Mouse (Mus musculus) CH12.LX (cell line): ENCODE data around the gene Klri1. TPM values are rescaled to one million over a fixed set of nuclear protein-coding genes. Genes with fewer than 3 reads are reported as not detected.

Source experiments
- DNase-seq: peaks from one replicate; pipeline ENCODE4 v3.0.0-alpha.2; 2013; ENCODE audit errors: extremely low read depth
- H3K27ac ChIP-seq: 2 replicates; pipeline ENCODE4 v1.5.1; 2012; ENCODE audit warnings: low read depth, mild to moderate bottlenecking, control low read depth, moderate library complexity; ENCODE audit not compliant: insufficient read depth
- H3K27me3 ChIP-seq: replicated peaks from 2 replicates; pipeline ENCODE3; 2012; ENCODE audit warnings: inconsistent platforms
- H3K36me3 ChIP-seq, 2 experiments: replicated peaks in 1 of 2; 2 replicates each; pipeline versions ENCODE3 to v1.6.1; 2012; ENCODE audit warnings: inconsistent platforms in 1 of 2, low read length in 1 of 2, mild to moderate bottlenecking in 1 of 2, mixed read lengths in 1 of 2, moderate library complexity in 1 of 2; ENCODE audit not compliant: control insufficient read depth in 1 of 2, insufficient read depth in 1 of 2
- H3K4me1 ChIP-seq, 2 experiments: 2 replicates each; pipeline ENCODE4 v1.6.1; 2012; ENCODE audit warnings: inconsistent platforms in 1 of 2, moderate library complexity in 1 of 2; ENCODE audit not compliant: insufficient read depth in 2 of 2, control insufficient read depth in 1 of 2
- H3K4me2 ChIP-seq: 2 replicates; pipeline ENCODE4 v1.6.1; 2012; ENCODE audit warnings: low read depth, mild to moderate bottlenecking, control low read depth; ENCODE audit not compliant: poor library complexity, insufficient read depth, severe bottlenecking
- H3K4me3 ChIP-seq, 3 experiments: fragments of 150-350 bp in 1 of 3; sonication (generic) in 1 of 3; replicated peaks in 1 of 3; 2 replicates each; pipeline versions ENCODE3 to v1.5.1; 2011 to 2012; ENCODE audit warnings: low read depth in 2 of 3, low read length in 2 of 3, mild to moderate bottlenecking in 2 of 3, moderate library complexity in 2 of 3, control low read depth in 1 of 3, improper control_type of control experiment in 1 of 3, inconsistent platforms in 1 of 3, mixed read lengths in 1 of 3; ENCODE audit not compliant: poor library complexity in 1 of 3
- H3K79me2 ChIP-seq: replicated peaks from 2 replicates; pipeline ENCODE4 v1.6.1; 2012; ENCODE audit warnings: mild to moderate bottlenecking, moderate library complexity; ENCODE audit not compliant: control insufficient read depth, poor library complexity, insufficient read depth, severe bottlenecking; ENCODE audit errors: extremely low read depth
- H3K9ac ChIP-seq: 2 replicates; pipeline ENCODE4 v1.6.1; 2012; ENCODE audit warnings: low read depth, mild to moderate bottlenecking, control low read depth, moderate library complexity; ENCODE audit not compliant: insufficient read depth
- H3K9me3 ChIP-seq: replicated peaks from 2 replicates; pipeline ENCODE3; 2012; ENCODE audit warnings: low read length, inconsistent platforms, mixed read lengths
- CHD2 ChIP-seq: IDR thresholded peaks from 2 replicates; pipeline ENCODE4 v1.6.1; 2011; ENCODE audit warnings: low read length, improper control_type of control experiment
- CTCF ChIP-seq, 2 experiments: IDR thresholded peaks in 1 of 2; conservative IDR thresholded peaks in 1 of 2; 2 replicates each; pipeline ENCODE4 v1.5.1; 2011 to 2012; ENCODE audit warnings: low read depth in 2 of 2, low read length in 2 of 2, improper control_type of control experiment in 1 of 2, inconsistent platforms in 1 of 2, mild to moderate bottlenecking in 1 of 2, moderate library complexity in 1 of 2
- E2F4 ChIP-seq: IDR thresholded peaks from 2 replicates; pipeline ENCODE4 v1.6.1; 2011; ENCODE audit warnings: low read depth, low read length, improper control_type of control experiment; ENCODE audit not compliant: insufficient replicate concordance
- EP300 ChIP-seq: IDR thresholded peaks from 2 replicates; pipeline ENCODE4 v1.6.1; 2011; ENCODE audit warnings: low read length, improper control_type of control experiment
- ETS1 ChIP-seq: conservative IDR thresholded peaks from 2 replicates; pipeline ENCODE4 v1.6.1; 2012; ENCODE audit warnings: low read depth, mild to moderate bottlenecking, inconsistent platforms, low read length, improper control_type of control experiment, moderate library complexity
- HCFC1 ChIP-seq: IDR thresholded peaks from 2 replicates; pipeline ENCODE4 v1.6.1; 2012; ENCODE audit warnings: low read depth, mild to moderate bottlenecking, inconsistent platforms, low read length, improper control_type of control experiment
- IRF4 ChIP-seq: IDR thresholded peaks from 2 replicates; pipeline ENCODE4 v1.6.1; 2014; ENCODE audit warnings: low read depth, mild to moderate bottlenecking, inconsistent platforms, low read length, improper control_type of control experiment
- JUN ChIP-seq: IDR thresholded peaks from 2 replicates; pipeline ENCODE4 v1.6.1; 2011; ENCODE audit warnings: low read depth, mild to moderate bottlenecking, low read length, improper control_type of control experiment, moderate library complexity; ENCODE audit not compliant: insufficient read depth
- KAT2A ChIP-seq: IDR thresholded peaks from 2 replicates; pipeline ENCODE4 v1.6.1; 2012; ENCODE audit warnings: low read length, improper control_type of control experiment, inconsistent platforms; ENCODE audit not compliant: insufficient replicate concordance
- MAFK ChIP-seq: IDR thresholded peaks from 2 replicates; pipeline ENCODE4 v1.6.1; 2011; ENCODE audit warnings: low read length, improper control_type of control experiment; ENCODE audit not compliant: insufficient replicate concordance
- MAX ChIP-seq: IDR thresholded peaks from 2 replicates; pipeline ENCODE4 v1.6.1; 2011; ENCODE audit warnings: low read length, improper control_type of control experiment
- MEF2A ChIP-seq: IDR thresholded peaks from 2 replicates; pipeline ENCODE4 v1.6.1; 2014; ENCODE audit warnings: low read depth, mild to moderate bottlenecking, inconsistent platforms, low read length, improper control_type of control experiment, borderline replicate concordance
- MXI1 ChIP-seq: IDR thresholded peaks from 2 replicates; pipeline ENCODE4 v1.6.1; 2011; ENCODE audit warnings: mild to moderate bottlenecking, low read depth, low read length, improper control_type of control experiment
- MYC ChIP-seq: IDR thresholded peaks from 2 replicates; pipeline ENCODE4 v1.6.1; 2011; ENCODE audit warnings: low read depth, mild to moderate bottlenecking, improper control_type of control experiment, low read length
- NELFE ChIP-seq: IDR thresholded peaks from 2 replicates; pipeline ENCODE4 v1.6.1; 2011; ENCODE audit warnings: low read depth, low read length, improper control_type of control experiment
- NRF1 ChIP-seq: IDR thresholded peaks from 2 replicates; pipeline ENCODE4 v1.6.1; 2014; ENCODE audit warnings: low read depth, mild to moderate bottlenecking, inconsistent platforms, low read length, improper control_type of control experiment, moderate library complexity
- PAX5 ChIP-seq: IDR thresholded peaks from 2 replicates; pipeline ENCODE4 v1.6.1; 2012; ENCODE audit warnings: low read length, inconsistent platforms, mixed read lengths
- POLR2A ChIP-seq: IDR thresholded peaks from 2 replicates; pipeline ENCODE4 v1.6.1; 2011; ENCODE audit warnings: low read depth, mild to moderate bottlenecking, improper control_type of control experiment, low read length
- RAD21 ChIP-seq: IDR thresholded peaks from 2 replicates; pipeline ENCODE4 v1.6.1; 2011; ENCODE audit warnings: low read depth, mild to moderate bottlenecking, low read length, improper control_type of control experiment, moderate library complexity
- RCOR1 ChIP-seq: conservative IDR thresholded peaks from 2 replicates; pipeline ENCODE4 v1.6.1; 2012; ENCODE audit warnings: low read depth, mild to moderate bottlenecking, inconsistent platforms, low read length, improper control_type of control experiment
- SIN3A ChIP-seq: IDR thresholded peaks from 2 replicates; pipeline ENCODE4 v1.6.1; 2012; ENCODE audit warnings: low read length, improper control_type of control experiment, inconsistent platforms
- SMC3 ChIP-seq: IDR thresholded peaks from 2 replicates; pipeline ENCODE4 v1.6.1; 2011; ENCODE audit warnings: low read depth, low read length, improper control_type of control experiment
- UBTF ChIP-seq: IDR thresholded peaks from 2 replicates; pipeline ENCODE4 v1.6.1; 2012; ENCODE audit warnings: low read depth, mild to moderate bottlenecking, inconsistent platforms, low read length, improper control_type of control experiment, moderate library complexity
- USF1 ChIP-seq: IDR thresholded peaks from 2 replicates; pipeline ENCODE4 v1.6.1; 2014; ENCODE audit warnings: low read depth, mild to moderate bottlenecking, inconsistent platforms, low read length, improper control_type of control experiment
- USF2 ChIP-seq: conservative IDR thresholded peaks from 2 replicates; pipeline ENCODE4 v1.6.1; 2011; ENCODE audit warnings: low read depth, low read length, improper control_type of control experiment
- ZC3H11A ChIP-seq: IDR thresholded peaks from 2 replicates; pipeline ENCODE4 v1.6.1; 2012; ENCODE audit warnings: low read depth, mild to moderate bottlenecking, inconsistent platforms, low read length, improper control_type of control experiment
- ZKSCAN1 ChIP-seq: IDR thresholded peaks from 2 replicates; pipeline ENCODE4 v1.6.1; 2012; ENCODE audit warnings: low read depth, inconsistent platforms, low read length, improper control_type of control experiment, borderline replicate concordance
- ZMIZ1 ChIP-seq: IDR thresholded peaks from 2 replicates; pipeline ENCODE4 v1.6.1; 2012; ENCODE audit warnings: low read depth, mild to moderate bottlenecking, inconsistent platforms, low read length, improper control_type of control experiment
- ZNF384 ChIP-seq: IDR thresholded peaks from 2 replicates; pipeline ENCODE4 v1.6.1; 2012; ENCODE audit warnings: low read depth, low read length, improper control_type of control experiment, inconsistent platforms
- dilution Hi-C: fragments of 300-500 bp; cut with MboI; formaldehyde crosslinking; loops from 2 replicates; pipeline ENCODE4 v1.14.3; 2020; ENCODE audit warnings: low sequenced_read_pairs; ENCODE audit not compliant: extremely low pct_unique_long_range_greater_than_20kb, extremely low pct_ligation_motif_present
- in situ Hi-C: fragments of 300-500 bp; cut with MboI; formaldehyde crosslinking; loops from 3 replicates; pipeline ENCODE4 v1.14.3; 2019; ENCODE audit warnings: low sequenced_read_pairs, low pct_ligation_motif_present, low pct_unique_long_range_greater_than_20kb, mixed read lengths
- polyA plus RNA-seq: library from polyadenylated mRNA; unstranded; fragments of >175 nt; gene quantifications from 2 replicates; pipeline ENCODE4 v1.2.1, GENCODE M21; 2012; ENCODE audit warnings: low read depth; ENCODE audit not compliant: insufficient read length
- total RNA-seq, 2 experiments: library from RNA; depleted of rRNA; stranded (reverse); fragments of 300-350 nt in 1 of 2; fragments of >200 nt in 1 of 2; gene quantifications; 2 replicates each; pipeline ENCODE4 v1.2.3; 2012 to 2014

The Klri1 gene
- total and polyA plus RNA-seq, 3 experiments = not detected

DNA sequence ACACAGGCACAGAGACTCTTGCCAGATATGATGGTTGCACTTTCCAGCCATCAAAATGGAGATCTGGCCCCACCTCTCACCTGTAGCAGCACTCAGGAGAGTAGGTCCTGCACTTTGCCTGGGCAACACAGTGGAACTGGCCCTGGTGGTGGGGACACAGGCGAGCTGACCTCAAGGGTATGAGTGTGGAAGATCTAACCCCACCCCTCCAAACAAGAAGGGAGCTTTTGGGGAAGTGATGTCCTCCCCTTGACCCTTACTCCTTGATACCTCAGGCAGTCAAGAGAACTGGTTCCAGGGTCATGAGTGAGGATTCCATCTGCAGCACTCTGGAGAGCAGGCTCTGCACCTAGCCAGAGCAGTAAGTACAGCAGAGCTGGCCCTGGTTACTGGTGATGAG lies 4.5 kb upstream of the Klri1 start:
- no peaks in the 10 kb centered on the region for H3K4me1 ChIP-seq
- no peak for DNase-seq
- no peak overlapping the region for H3K4me2 ChIP-seq
- no peaks in the 10 kb centered on the region for H3K9me3 ChIP-seq
- no peak for TF ChIP-seq MEF2A
- TF ChIP-seq USF1 = no peak
- no peak for TF ChIP-seq RCOR1
- TF ChIP-seq USF2 = no peak
- no peak for TF ChIP-seq RAD21
- no peak for TF ChIP-seq CHD2
- no peak for TF ChIP-seq E2F4
- TF ChIP-seq UBTF = no peak
- no peak for TF ChIP-seq HCFC1
- TF ChIP-seq JUN = no peak
- no peak for TF ChIP-seq POLR2A
- TF ChIP-seq MYC = no peak
- TF ChIP-seq NELFE = no peak
- TF ChIP-seq MAX = no peak
- no peak for TF ChIP-seq MXI1
- TF ChIP-seq ZC3H11A = no peak
- no peak for TF ChIP-seq ZNF384
- TF ChIP-seq PAX5 = no peak
- no peak for TF ChIP-seq MAFK
- TF ChIP-seq CTCF (conservative IDR thresholded peaks at IDR 0.05 in 1 of 2, IDR thresholded peaks at IDR 0.05 in 1 of 2; ENCODE audit: low read depth in 2 of 2, low read length in 2 of 2) = no peak
- TF ChIP-seq, all 38 proteins: peak for 0
- no peak overlapping the region for H3K9ac ChIP-seq
- no peaks in the 10 kb centered on the region for H3K79me2 ChIP-seq
- no peaks in the 10 kb centered on the region for H3K27me3 ChIP-seq
- no peak overlapping the region for H3K27ac ChIP-seq
- in situ Hi-C loops = no loop called here
- H3K4me3 ChIP-seq = no peak overlapping the region
- H3K36me3 ChIP-seq = no peaks in the 10 kb centered on the region
- dilution Hi-C loops = no loop called here

DNA sequence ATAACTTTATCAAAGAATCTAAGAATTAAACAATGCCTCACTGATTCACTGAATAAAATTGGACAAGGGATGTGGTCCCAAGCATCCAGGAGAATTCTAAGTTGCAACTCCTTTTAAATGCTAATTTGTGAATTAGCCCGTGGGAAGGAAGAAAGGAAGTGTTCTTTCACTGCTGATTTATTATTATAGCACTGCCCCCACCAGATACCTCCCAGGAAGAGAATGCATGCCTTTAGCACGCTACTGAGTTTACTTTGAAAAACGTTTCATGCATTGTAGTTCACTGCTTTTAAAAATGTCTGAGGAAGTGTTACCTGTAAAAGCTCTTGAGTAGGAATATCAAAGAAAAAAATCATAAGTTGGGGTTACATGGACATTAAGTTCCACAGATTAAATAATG lies 3.6 kb upstream of the Klri1 start:
- no peak overlapping the region for H3K4me2 ChIP-seq
- no peak overlapping the region for H3K27ac ChIP-seq
- dilution Hi-C loops (no loop called here), in situ Hi-C loops (no loop called here)
- H3K79me2 ChIP-seq = no peaks in the 10 kb centered on the region
- no peak overlapping the region for H3K4me3 ChIP-seq
- no peaks in the 10 kb centered on the region for H3K4me1 ChIP-seq
- no peak for DNase-seq
- TF ChIP-seq HCFC1 (no peak), CHD2 (no peak), MYC (no peak), UBTF (no peak), IRF4 (no peak), NRF1 (no peak), RCOR1 (no peak), KAT2A (no peak), SIN3A (no peak), ZC3H11A (no peak), ZNF384 (no peak), RAD21 (no peak), ZMIZ1 (no peak), SMC3 (no peak), ZKSCAN1 (no peak), PAX5 (no peak), EP300 (no peak), ETS1 (no peak), POLR2A (no peak), CTCF (conservative IDR thresholded peaks at IDR 0.05 in 1 of 2, IDR thresholded peaks at IDR 0.05 in 1 of 2; ENCODE audit: low read depth in 2 of 2, low read length in 2 of 2) (no peak)
- H3K9me3 ChIP-seq = no peaks in the 10 kb centered on the region
- H3K36me3 ChIP-seq = no peaks in the 10 kb centered on the region
- H3K27me3 ChIP-seq = no peaks in the 10 kb centered on the region
- no peak overlapping the region for H3K9ac ChIP-seq
